Mouse (Mus musculus) lung, postnatal 0 days (tissue): Measurements from ENCODE around the gene BC004004.

Experiments used
- CTCF ChIP-seq: IDR thresholded peaks from 2 replicates; pipeline ENCODE4 v1.5.1; 2016; ENCODE audit warnings: antibody characterized with exemption, mild to moderate bottlenecking
- EP300 ChIP-seq: IDR thresholded peaks from 2 replicates; pipeline ENCODE4 v1.6.1; 2016; ENCODE audit warnings: antibody characterized with exemption, mild to moderate bottlenecking, control low read depth

DNA sequence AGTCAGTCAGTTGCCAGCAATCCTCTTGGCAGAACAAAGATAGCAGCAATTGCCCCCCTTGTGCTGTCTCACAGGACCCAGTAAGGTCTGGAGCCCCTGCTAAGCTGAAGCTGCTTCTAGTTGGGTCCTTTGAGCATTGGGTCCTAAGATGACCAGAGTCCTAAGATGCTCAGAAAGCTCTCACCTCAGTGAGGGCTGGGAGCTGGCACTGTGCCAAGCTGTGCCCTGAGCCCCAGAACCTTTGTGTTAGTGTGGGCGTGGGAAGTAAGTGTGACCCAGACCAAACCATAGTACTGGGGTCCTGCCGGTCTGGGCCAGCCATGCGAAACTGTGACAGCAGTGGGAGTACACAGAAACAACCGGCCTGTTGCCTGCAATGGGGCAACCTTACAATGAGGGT lies 30.7 kb downstream of the BC004004 start:
- no peak for TF ChIP-seq CTCF
- no peak for TF ChIP-seq EP300
